Mouse (Mus musculus) cerebellum, adult 2 months (tissue): ENCODE results near the gene Aqp7.

ENCODE experiments used
- CTCF ChIP-seq: fragments of 200-500 bp; IDR thresholded peaks from 2 replicates; pipeline ENCODE4 v1.5.1; 2011; ENCODE audit warnings: low read depth, mild to moderate bottlenecking, control low read depth, low read length, moderate library complexity, borderline replicate concordance; ENCODE audit not compliant: insufficient read depth
- POLR2A ChIP-seq: fragments of 200-500 bp; IDR thresholded peaks from 2 replicates; pipeline ENCODE4 v1.6.1; 2011; ENCODE audit warnings: low read length, control low read depth, borderline replicate concordance; ENCODE audit not compliant: insufficient read depth

- TF ChIP-seq CTCF, result no peak
- no peak for TF ChIP-seq POLR2A
Measured at GRCm38 (mm10) chr4:41091391-41091790, 43.5 kb upstream of the Aqp7 start.
